Mouse (Mus musculus) lung, adult 2 months (tissue): ENCODE results near the gene Erbin.

Experiments used
- CTCF ChIP-seq: fragments of 200-500 bp; IDR thresholded peaks from 2 replicates; pipeline ENCODE4 v1.5.1; 2011; ENCODE audit warnings: mild to moderate bottlenecking, low read length, control low read depth; ENCODE audit not compliant: insufficient read depth
- POLR2A ChIP-seq: fragments of 200-500 bp; IDR thresholded peaks from 2 replicates; pipeline ENCODE4 v1.6.1; 2011; ENCODE audit warnings: low read depth, mild to moderate bottlenecking, control low read depth, low read length, borderline replicate concordance; ENCODE audit errors: extremely low read depth

DNA sequence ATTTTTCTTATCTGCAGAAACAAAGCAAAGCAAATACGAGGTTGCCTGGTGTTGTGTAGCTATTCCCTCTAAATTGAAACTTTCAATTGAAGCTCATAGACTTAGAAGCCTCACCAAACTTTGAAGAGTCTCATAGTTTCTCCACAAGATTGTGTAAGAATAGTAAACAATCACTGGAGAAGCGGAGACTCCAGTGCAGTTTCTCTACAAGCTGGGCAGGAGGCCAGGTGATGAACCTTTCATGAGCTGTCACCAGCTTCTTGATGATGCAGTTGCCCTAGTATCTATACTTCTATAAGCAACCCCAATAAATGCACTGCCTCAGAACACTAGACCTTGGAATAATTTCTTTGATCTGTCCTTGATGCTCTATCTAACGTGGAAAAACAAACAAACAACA, 49.5 kb downstream of the Erbin start:
- TF ChIP-seq POLR2A, result no peak
- no peak for TF ChIP-seq CTCF
